Mouse (Mus musculus) stomach, embryonic 16.5 days (tissue): ENCODE results near the gene Wnt7a. TPM values are rescaled to one million over a fixed set of nuclear protein-coding genes. Genes with fewer than 3 reads are reported as not detected.

ENCODE experiments used
- ATAC-seq: fragments of 200-750 bp; cut with Nextera tagmentation; 2 replicates; pipeline ENCODE4 v1.8.0; 2017; ENCODE audit warnings: moderate number of reproducible peaks, moderate TSS enrichment; ENCODE audit not compliant: insufficient read depth, low FRiP score
- H3K27ac ChIP-seq: fragments of 300-500 bp; sonication (generic); 2 replicates; pipeline ENCODE4 v1.5.1; 2014; ENCODE audit warnings: low read length
- H3K27me3 ChIP-seq: fragments of 300-500 bp; sonication (generic); 2 replicates; pipeline ENCODE4 v1.6.1; 2014; ENCODE audit warnings: low read length, control low read depth, mixed read lengths; ENCODE audit not compliant: control insufficient read depth, insufficient read depth
- H3K36me3 ChIP-seq: fragments of 300-500 bp; sonication (generic); 2 replicates; pipeline ENCODE4 v1.6.1; 2014; ENCODE audit warnings: low read length; ENCODE audit not compliant: control insufficient read depth, insufficient read depth
- H3K4me1 ChIP-seq: fragments of 300-500 bp; sonication (generic); 2 replicates; pipeline ENCODE4 v1.6.1; 2014; ENCODE audit warnings: low read length, control low read depth, mixed read lengths; ENCODE audit not compliant: control insufficient read depth, insufficient read depth
- H3K4me2 ChIP-seq: fragments of 300-500 bp; sonication (generic); 2 replicates; pipeline ENCODE4 v1.6.1; 2014; ENCODE audit warnings: low read depth, low read length, mixed read lengths
- H3K4me3 ChIP-seq: fragments of 300-500 bp; sonication (generic); replicated peaks from 2 replicates; pipeline ENCODE4 v1.5.1; 2014; ENCODE audit warnings: mild to moderate bottlenecking, low read length
- H3K9ac ChIP-seq: fragments of 300-500 bp; sonication (generic); 2 replicates; pipeline ENCODE4 v1.6.1; 2014; ENCODE audit warnings: low read length
- H3K9me3 ChIP-seq: fragments of 300-500 bp; sonication (generic); replicated peaks from 2 replicates; pipeline ENCODE4 v1.6.1; 2016; ENCODE audit warnings: low read length, control low read depth; ENCODE audit not compliant: control insufficient read depth
- WGBS: fragments of 180-500 bp; shearing (Covaris S2); extraction: QIAGEN DNeasy Blood & Tissue Kit; methylation state at CpG from one replicate; pipeline ENCODE4 v1.1.7; 2014; 5-methylcytosine and 5-hydroxymethylcytosine counted together
- polyA plus RNA-seq: library from polyadenylated mRNA; unstranded; fragments of >200 nt; fragmentation: Nextera tagmentation; extraction: Ambion mirVana; gene quantifications from 2 replicates; pipeline ENCODE4 v1.2.1, GENCODE M21; 2015

Wnt7a gene
- polyA plus RNA-seq, 1 experiment from 2014 or later = 0.04 TPM

- no peak overlapping the region for H3K27ac ChIP-seq
- H3K9me3 ChIP-seq = no peaks in the 10 kb centered on the region
- no peaks in the 10 kb centered on the region for H3K4me1 ChIP-seq
- WGBS = 61% methylated on average over 12 of the region's 12 CpGs
- no peak overlapping the region for H3K4me3 ChIP-seq
- H3K36me3 ChIP-seq = no peaks in the 10 kb centered on the region
- no peak for ATAC-seq
- H3K9ac ChIP-seq = no peak overlapping the region
- H3K27me3 ChIP-seq = 0 out of 2 replicates have a peak, but pooled peaks cover 3% of the 10 kb centered on the region
- H3K4me2 ChIP-seq = no peak overlapping the region
Measured at GRCm38 (mm10) chr6:91400514-91400913, 10.6 kb downstream of the Wnt7a start.

GRCm38 (mm10) chr6:91392475-91393174 lies 18.5 kb downstream of the Wnt7a start:
- WGBS = 80% methylated on average over 5 of the region's 5 CpGs

GRCm38 (mm10) chr6:91389141-91389540 lies 22.0 kb downstream of the Wnt7a start:
- ATAC-seq = peak; percentile 23; the same call in 1 of the 2 replicates
- Histone ChIP-seq H3K9ac (no peak overlapping the region), H3K27ac (no peak overlapping the region), H3K4me2 (no peak overlapping the region), H3K4me1 (no peaks in the 10 kb centered on the region), H3K4me3 (no peak overlapping the region), H3K36me3 (no peaks in the 10 kb centered on the region), H3K27me3 (no peaks in the 10 kb centered on the region), H3K9me3 (no peaks in the 10 kb centered on the region)
- 67% methylated on average over 4 of the region's 4 CpGs for whole genome bisulfite sequencing

More at GRCm38 (mm10) chr6:91392475-91393174, 18.5 kb downstream of the Wnt7a start:
- Histone ChIP-seq H3K4me3 (no peak overlapping the region), H3K9me3 (no peaks in the 10 kb centered on the region), H3K36me3 (no peaks in the 10 kb centered on the region), H3K4me1 (no peaks in the 10 kb centered on the region), H3K27ac (no peak overlapping the region), H3K27me3 (no peaks in the 10 kb centered on the region), H3K4me2 (no peak overlapping the region), H3K9ac (no peak overlapping the region)
- ATAC-seq = no peak

- Histone ChIP-seq H3K4me1 (no peaks in the 10 kb centered on the region), H3K27me3 (no peaks in the 10 kb centered on the region), H3K9me3 (no peaks in the 10 kb centered on the region), H3K27ac (no peak overlapping the region), H3K9ac (no peak overlapping the region), H3K36me3 (no peaks in the 10 kb centered on the region), H3K4me3 (no peak overlapping the region), H3K4me2 (no peak overlapping the region)
- WGBS = 83% methylated on average over 2 of the region's 2 CpGs
- no peak; the same call in 1 of the 2 replicates for ATAC-seq
Measured at GRCm38 (mm10) chr6:91384415-91384814, 26.7 kb downstream of the Wnt7a start.

GRCm38 (mm10) chr6:91383871-91384270 lies 27.3 kb downstream of the Wnt7a start:
- no peak overlapping the region for H3K4me3 ChIP-seq
- H3K27me3 ChIP-seq = no peaks in the 10 kb centered on the region
- 49% methylated on average over 2 of the region's 2 CpGs for WGBS
- H3K4me2 ChIP-seq = no peak overlapping the region
- no peak overlapping the region for H3K27ac ChIP-seq
- H3K36me3 ChIP-seq = no peaks in the 10 kb centered on the region
- H3K9me3 ChIP-seq = no peaks in the 10 kb centered on the region
- no peak for ATAC-seq
- no peak overlapping the region for H3K9ac ChIP-seq
- H3K4me1 ChIP-seq = no peaks in the 10 kb centered on the region

GRCm38 (mm10) chr6:91383303-91383702 lies 27.9 kb downstream of the Wnt7a start:
- no peak overlapping the region for H3K4me2 ChIP-seq
- no peak for ATAC-seq
- H3K9ac ChIP-seq = no peak overlapping the region
- H3K9me3 ChIP-seq = no peaks in the 10 kb centered on the region
- WGBS = 78% methylated on average over 1 of the region's 1 CpGs
- no peak overlapping the region for H3K27ac ChIP-seq
- no peaks in the 10 kb centered on the region for H3K27me3 ChIP-seq
- no peaks in the 10 kb centered on the region for H3K4me1 ChIP-seq
- no peak overlapping the region for H3K4me3 ChIP-seq
- no peaks in the 10 kb centered on the region for H3K36me3 ChIP-seq

- H3K36me3 ChIP-seq = no peaks in the 10 kb centered on the region
- H3K9ac ChIP-seq = no peak overlapping the region
- H3K27ac ChIP-seq = no peak overlapping the region
- no peak overlapping the region for H3K4me2 ChIP-seq
- H3K4me3 ChIP-seq = no peak overlapping the region
- no peak for ATAC-seq
- H3K27me3 ChIP-seq = no peaks in the 10 kb centered on the region
- no peaks in the 10 kb centered on the region for H3K9me3 ChIP-seq
- WGBS = 71% methylated on average over 4 of the region's 4 CpGs
- H3K4me1 ChIP-seq = no peaks in the 10 kb centered on the region
Measured at GRCm38 (mm10) chr6:91379871-91380270, 31.3 kb downstream of the Wnt7a start.

GRCm38 (mm10) chr6:91379266-91379665 lies 31.9 kb downstream of the Wnt7a start:
- no peak for ATAC-seq
- no peak overlapping the region for H3K9ac ChIP-seq
- no peaks in the 10 kb centered on the region for H3K36me3 ChIP-seq
- no peaks in the 10 kb centered on the region for H3K27me3 ChIP-seq
- no peak overlapping the region for H3K27ac ChIP-seq
- no peak overlapping the region for H3K4me2 ChIP-seq
- H3K9me3 ChIP-seq = no peaks in the 10 kb centered on the region
- no peaks in the 10 kb centered on the region for H3K4me1 ChIP-seq
- 64% methylated on average over 3 of the region's 3 CpGs for WGBS
- H3K4me3 ChIP-seq = no peak overlapping the region

- no peaks in the 10 kb centered on the region for H3K9me3 ChIP-seq
Measured at GRCm38 (mm10) chr6:91372977-91373376, 38.2 kb downstream of the Wnt7a start.

More at GRCm38 (mm10) chr6:91372977-91373376, 38.2 kb downstream of the Wnt7a start:
- H3K27me3 ChIP-seq = no peaks in the 10 kb centered on the region
- no peak overlapping the region for H3K4me2 ChIP-seq
- no peaks in the 10 kb centered on the region for H3K36me3 ChIP-seq
- ATAC-seq = no peak
- no peaks in the 10 kb centered on the region for H3K4me1 ChIP-seq
- no peak overlapping the region for H3K9ac ChIP-seq
- no peak overlapping the region for H3K27ac ChIP-seq
- H3K4me3 ChIP-seq = no peak overlapping the region
